Mouse (Mus musculus) testis, adult 10 weeks (tissue): Measurements from ENCODE around the gene Mslnl. TPM values are rescaled to one million over a fixed set of nuclear protein-coding genes. Genes with fewer than 3 reads are reported as not detected.

Experiments
- polyA plus RNA-seq: library from polyadenylated mRNA; stranded (reverse); fragments of 350-450 nt; fragmentation: Illumina TruSeq; extraction: RNeasy Lipid Tissue Mini Kit (QIAGEN cat#74804); gene quantifications from one replicate; pipeline ENCODE4 v1.2.3, GENCODE M21; 2014; ENCODE audit warnings: low read depth, low replicate concordance

The Mslnl gene
- not detected for polyA plus RNA-seq

GRCm38 (mm10) chr17:25735745-25736144 lies at the start of gene Mslnl:
Gene Mslnl (plus strand): TSS chr17:25736042.

GRCm38 (mm10) chr17:25716711-25717637 lies 18.9 kb upstream of the Mslnl start, which contains the start of gene Gng13:
Gene Gng13 (plus strand): TSS chr17:25717171.

GRCm38 (mm10) chr17:25727265-25728008 lies 8.4 kb upstream of the Mslnl start, which contains the start of the genes Chtf18 and Rpusd1:
Gene Chtf18 (minus strand): TSS chr17:25727419.
Gene Rpusd1 (plus strand): TSS chr17:25727670.

GRCm38 (mm10) chr17:25754241-25754640 lies 18.4 kb downstream of the Mslnl start, which contains the start of gene Msln:
Gene Msln (minus strand): TSS chr17:25754378.

GRCm38 (mm10) chr17:25773549-25774120 lies 37.8 kb downstream of the Mslnl start, which contains the start of gene Narfl:
Gene Narfl (plus strand): TSS chr17:25773776.

GRCm38 (mm10) chr17:25785281-25785745 lies 49.5 kb downstream of the Mslnl start, which contains the start of gene Haghl:
Gene Haghl (minus strand): TSS chr17:25785673.

GRCm38 (mm10) chr17:25786280-25786679 lies 50.4 kb downstream of the Mslnl start, which contains the start of gene Ccdc78:
Gene Ccdc78 (plus strand): TSS chr17:25786580.

GRCm38 (mm10) chr17:25792615-25793014 lies 56.8 kb downstream of the Mslnl start, which contains the start of gene Fam173a:
Gene Fam173a (minus strand): TSS chr17:25792901.

GRCm38 (mm10) chr17:25795609-25796092 lies 59.8 kb downstream of the Mslnl start, which contains the start of gene AC134908.4:
Gene AC134908.4 (minus strand): TSS chr17:25795659.

GRCm38 (mm10) chr17:25796951-25797369 lies 61.1 kb downstream of the Mslnl start, which contains the start of gene Metrn:
Gene Metrn (minus strand): TSS chr17:25797136.

Other genes starting within 250 kb of the Mslnl start
- not detected for gene Sstr5, start 238.8 kb upstream of the Mslnl start, polyA plus RNA-seq
- gene Sox8, start 165.4 kb upstream of the Mslnl start, polyA plus RNA-seq: 4.2 TPM
- 2.4 TPM for gene Lmf1, start 157.0 kb upstream of the Mslnl start, polyA plus RNA-seq
- gene Gng13, start 18.9 kb upstream of the Mslnl start, polyA plus RNA-seq: not detected
- gene Chtf18, start 8.6 kb upstream of the Mslnl start, polyA plus RNA-seq: 1.6 TPM
- not detected for gene Rpusd1, start 8.4 kb upstream of the Mslnl start, polyA plus RNA-seq
- 0.22 TPM for gene Msln, start 18.3 kb downstream of the Mslnl start, polyA plus RNA-seq
- 1.4 TPM for gene Narfl, start 37.7 kb downstream of the Mslnl start, polyA plus RNA-seq
- 0.55 TPM for gene Haghl, start 49.6 kb downstream of the Mslnl start, polyA plus RNA-seq
- gene Ccdc78, start 50.5 kb downstream of the Mslnl start, polyA plus RNA-seq: 0.49 TPM
- gene Fam173a, start 56.9 kb downstream of the Mslnl start, polyA plus RNA-seq: 0.43 TPM
- gene AC134908.4, start 59.6 kb downstream of the Mslnl start, polyA plus RNA-seq: 0.35 TPM
- gene Metrn, start 61.1 kb downstream of the Mslnl start, polyA plus RNA-seq: 0.24 TPM
- 0.60 TPM for gene Fbxl16, start 73.0 kb downstream of the Mslnl start, polyA plus RNA-seq
- gene Wdr24, start 87.6 kb downstream of the Mslnl start, polyA plus RNA-seq: 1.0 TPM
- gene Jmjd8, start 92.8 kb downstream of the Mslnl start, polyA plus RNA-seq: 1.1 TPM
- gene Stub1, start 97.4 kb downstream of the Mslnl start, polyA plus RNA-seq: 3.4 TPM
- gene Rhbdl1, start 101.3 kb downstream of the Mslnl start, polyA plus RNA-seq: not detected
- gene Gm20683, start 105.7 kb downstream of the Mslnl start, polyA plus RNA-seq: not detected
- gene Rhot2, start 108.8 kb downstream of the Mslnl start, polyA plus RNA-seq: 4.0 TPM
- gene Wdr90, start 125.5 kb downstream of the Mslnl start, polyA plus RNA-seq: 3.1 TPM
- 0.78 TPM for gene Mcrip2, start 132.7 kb downstream of the Mslnl start, polyA plus RNA-seq
- gene Mettl26, start 139.0 kb downstream of the Mslnl start, polyA plus RNA-seq: 11.0 TPM
- gene Wfikkn1, start 144.8 kb downstream of the Mslnl start, polyA plus RNA-seq: not detected
- 1.7 TPM for gene Rab40c, start 183.7 kb downstream of the Mslnl start, polyA plus RNA-seq
- gene Pigq, start 208.9 kb downstream of the Mslnl start, polyA plus RNA-seq: 4.1 TPM
- not detected for gene Nhlrc4, start 208.9 kb downstream of the Mslnl start, polyA plus RNA-seq
- not detected for gene A930017K11Rik, start 216.5 kb downstream of the Mslnl start, polyA plus RNA-seq
- 0.77 TPM for gene Capn15, start 249.8 kb downstream of the Mslnl start, polyA plus RNA-seq